Mouse (Mus musculus): ENCODE measurements around the gene Pcsk5. TPM values are rescaled to one million over a fixed set of nuclear protein-coding genes. Genes with fewer than 3 reads are reported as not detected.

The Pcsk5 gene
- total RNA-seq, 2 experiments from 2014 or later: 13.1 to 18.9 TPM

GRCm38 (mm10) chr19:17436651-17437050, 400.8 kb downstream of the Pcsk5 start:
- DNase-seq (ENCODE audit: low spot score in 2 of 2): no peak
- intact Hi-C loops (cut with DNase I): no loop called here

DNA sequence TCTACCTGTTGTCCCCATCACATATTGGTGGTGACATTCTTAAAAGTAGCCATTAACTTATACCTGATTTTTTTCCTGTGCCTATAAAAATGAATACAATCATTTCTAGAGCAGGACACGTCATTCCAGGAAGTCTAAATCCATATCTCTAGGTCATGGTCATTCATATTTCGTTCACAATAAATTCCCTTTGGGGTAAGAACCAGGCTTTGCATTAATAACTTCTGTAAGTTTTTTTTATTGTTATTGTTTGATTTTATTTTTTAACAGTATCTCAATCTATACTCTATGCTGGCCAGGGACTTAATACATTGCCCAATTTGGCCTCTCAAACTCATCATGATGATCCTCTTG, 408.9 kb downstream of the Pcsk5 start:
- intact Hi-C loops (cut with DNase I): no loop called here
- no peak for DNase-seq (ENCODE audit: low spot score in 2 of 2)

GRCm38 (mm10) chr19:17427824-17428560, 409.4 kb downstream of the Pcsk5 start:
- intact Hi-C loops (cut with DNase I): no loop called here
- DNase-seq (ENCODE audit: low spot score in 2 of 2): no peak

GRCm38 (mm10) chr19:17423306-17423705, 414.1 kb downstream of the Pcsk5 start:
- no peak for DNase-seq (ENCODE audit: low spot score in 2 of 2)
- intact Hi-C loops (cut with DNase I): no loop called here

DNA sequence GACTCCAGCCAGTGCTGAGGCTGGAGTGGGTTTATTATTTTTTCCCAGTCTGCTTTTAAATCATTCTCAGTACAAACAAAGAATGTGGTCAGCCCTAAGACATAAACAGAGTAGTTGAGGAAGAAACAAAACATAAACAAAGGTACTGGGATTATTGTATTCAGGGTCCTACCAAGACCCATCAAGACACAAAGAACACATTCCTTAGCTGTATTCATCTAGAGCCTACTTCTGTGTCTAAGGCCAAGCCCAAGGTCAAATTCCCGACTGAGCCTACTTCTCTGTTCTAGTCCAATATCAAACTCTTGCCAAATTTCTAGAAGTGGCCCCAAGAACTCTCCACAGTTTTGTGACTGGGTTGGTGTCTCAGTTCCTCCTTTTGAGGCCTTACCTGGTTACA, 419.6 kb downstream of the Pcsk5 start:
- DNase-seq (ENCODE audit: low spot score in 2 of 2): no peak
- intact Hi-C loops (cut with DNase I): no loop called here

- no peak for DNase-seq (ENCODE audit: low spot score in 2 of 2)
Measured at GRCm38 (mm10) chr19:17412915-17413459, 424.4 kb downstream of the Pcsk5 start.

DNA sequence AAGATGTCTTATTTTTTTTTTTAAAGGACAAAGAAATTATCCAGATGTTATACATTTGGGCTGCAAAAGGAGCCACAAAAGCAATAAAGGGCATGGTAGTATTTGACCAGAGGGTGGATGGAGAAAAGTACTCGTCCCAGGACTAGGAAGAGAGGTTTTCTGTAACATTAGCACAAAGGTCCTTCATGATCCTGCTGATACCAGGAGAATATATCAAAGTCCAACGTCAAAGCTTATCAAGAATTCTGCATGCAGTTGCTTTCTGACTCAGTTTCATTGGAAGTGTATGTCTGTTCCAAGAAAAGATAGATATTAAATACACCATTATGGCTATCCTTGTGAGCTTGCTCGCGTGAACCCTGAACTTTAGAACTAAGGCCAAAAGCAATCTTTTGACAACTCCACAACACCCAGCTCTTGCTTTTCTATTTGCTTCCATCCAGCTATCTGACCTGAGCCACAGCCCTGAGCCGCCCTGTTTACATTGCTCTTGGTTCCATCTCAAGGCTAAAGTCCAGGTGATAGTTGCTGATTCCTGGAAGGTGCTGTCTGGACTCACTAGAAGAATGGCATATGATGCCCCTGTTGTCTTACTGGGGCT, 426.9 kb downstream of the Pcsk5 start:
- no peak for DNase-seq (ENCODE audit: low spot score in 2 of 2)
- intact Hi-C loops (cut with DNase I): no loop called here

More at GRCm38 (mm10) chr19:17412915-17413459, 424.4 kb downstream of the Pcsk5 start:
- intact Hi-C loops (cut with DNase I): no loop called here

- DNase-seq (ENCODE audit: low spot score in 2 of 2): no peak
- intact Hi-C loops (cut with DNase I): no loop called here
Measured at GRCm38 (mm10) chr19:17409351-17409750, 428.1 kb downstream of the Pcsk5 start.

- intact Hi-C loops (cut with DNase I): no loop called here
- no peak for DNase-seq (ENCODE audit: low spot score in 2 of 2)
Measured at GRCm38 (mm10) chr19:17408591-17408990, 428.8 kb downstream of the Pcsk5 start.

- no peak for DNase-seq (ENCODE audit: low spot score in 2 of 2)
- intact Hi-C loops (cut with DNase I): no loop called here
Measured at GRCm38 (mm10) chr19:17406823-17407222, 430.6 kb downstream of the Pcsk5 start.

GRCm38 (mm10) chr19:17403175-17403574, 434.3 kb downstream of the Pcsk5 start:
- intact Hi-C loops (cut with DNase I): no loop called here
- no peak for DNase-seq (ENCODE audit: low spot score in 2 of 2)

- intact Hi-C loops (cut with DNase I): no loop called here
- DNase-seq (ENCODE audit: low spot score in 2 of 2): no peak
Measured at GRCm38 (mm10) chr19:17400571-17400970, 436.9 kb downstream of the Pcsk5 start.

DNA sequence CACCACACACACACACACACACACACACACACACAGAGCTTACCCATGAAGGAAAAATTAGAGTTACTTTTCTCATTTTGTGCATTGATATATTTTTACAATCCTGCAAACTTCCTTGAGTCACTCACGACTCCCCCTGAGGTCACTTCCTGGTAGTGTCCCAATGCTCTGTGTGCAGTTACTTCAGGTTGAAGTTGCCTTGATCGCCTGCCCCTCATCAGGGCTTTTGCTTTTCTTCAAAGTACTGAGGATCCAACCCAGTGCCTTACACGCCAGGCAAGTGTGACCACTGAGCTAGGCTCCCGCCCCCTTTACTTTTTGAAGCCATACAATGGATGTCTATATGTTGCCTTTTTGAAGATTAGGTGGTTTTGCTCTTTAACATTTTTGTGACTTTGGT, 437.5 kb downstream of the Pcsk5 start:
- intact Hi-C loops (cut with DNase I): no loop called here
- no peak for DNase-seq (ENCODE audit: low spot score in 2 of 2)

- intact Hi-C loops (cut with DNase I): no loop called here
- no peak for DNase-seq (ENCODE audit: low spot score in 2 of 2)
Measured at GRCm38 (mm10) chr19:17397922-17398321, 439.5 kb downstream of the Pcsk5 start.

GRCm38 (mm10) chr19:17396802-17397201, 440.6 kb downstream of the Pcsk5 start:
- intact Hi-C loops (cut with DNase I): no loop called here
- DNase-seq (ENCODE audit: low spot score in 2 of 2): no peak

DNA sequence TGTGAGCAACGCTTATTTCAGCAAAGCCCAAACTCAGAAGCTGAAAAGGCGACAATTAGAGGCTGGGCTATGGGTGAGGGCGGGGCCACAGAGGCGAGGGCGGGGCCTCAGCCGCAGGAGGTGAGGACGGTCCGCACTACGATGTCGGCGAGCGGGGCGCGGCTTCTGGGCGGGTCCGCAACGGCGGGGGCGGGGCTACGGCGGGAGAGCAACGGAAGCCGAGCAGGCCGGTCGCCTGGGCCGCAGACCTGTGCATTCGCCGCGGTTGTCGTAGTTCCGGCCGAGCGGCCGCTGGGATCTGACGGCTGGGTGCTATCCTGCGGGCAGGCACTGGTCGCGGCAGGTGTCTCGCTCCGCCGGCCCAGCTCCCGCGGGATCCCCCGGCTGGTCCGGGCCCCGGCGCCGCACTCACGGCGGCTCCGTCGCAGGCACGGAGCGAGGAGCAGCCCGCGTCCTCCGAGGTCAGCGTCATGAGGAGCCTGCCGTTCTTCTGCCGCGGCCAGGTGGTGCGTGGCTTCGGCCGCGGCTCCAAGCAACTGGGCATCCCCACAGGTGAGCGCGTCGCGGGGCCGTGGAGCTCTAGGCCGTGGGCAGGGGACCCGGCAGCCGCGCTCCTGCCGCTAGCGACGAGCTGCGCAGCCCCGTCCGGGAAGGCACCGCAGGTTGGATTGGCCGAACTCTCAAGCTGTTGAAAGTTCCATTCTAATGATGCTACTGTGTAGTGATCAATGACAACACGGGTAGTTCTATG, 443.4 kb downstream of the Pcsk5 start, which contains the start of gene Rfk:
TSS of gene Rfk (plus strand) at position 203 of the 751 bp plus-strand sequence.
- peak; percentile 83 to 92 for DNase-seq (ENCODE audit: low spot score in 2 of 2)
- intact Hi-C loops (cut with DNase I): no loop called here

DNA sequence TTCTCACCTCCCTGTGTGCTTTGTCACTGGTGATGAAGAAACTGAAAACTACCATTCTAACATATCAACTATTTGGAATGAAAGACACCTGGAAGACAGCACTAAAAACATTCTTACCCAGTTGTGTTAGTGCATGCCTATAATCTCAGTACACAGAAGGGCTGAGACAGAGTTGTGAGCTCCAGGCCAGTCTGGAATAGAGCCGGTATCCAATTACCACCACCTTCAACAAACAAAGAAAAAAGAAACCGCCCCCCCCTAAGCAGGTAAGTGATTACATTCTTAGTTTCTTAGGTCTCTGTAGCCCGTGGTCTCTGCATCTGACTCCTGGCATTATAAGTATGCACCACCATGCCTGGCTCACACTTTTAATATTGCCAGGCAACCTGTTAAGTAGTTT, 444.6 kb downstream of the Pcsk5 start:
- intact Hi-C loops (cut with DNase I): no loop called here
- DNase-seq (ENCODE audit: low spot score in 2 of 2): no peak

DNA sequence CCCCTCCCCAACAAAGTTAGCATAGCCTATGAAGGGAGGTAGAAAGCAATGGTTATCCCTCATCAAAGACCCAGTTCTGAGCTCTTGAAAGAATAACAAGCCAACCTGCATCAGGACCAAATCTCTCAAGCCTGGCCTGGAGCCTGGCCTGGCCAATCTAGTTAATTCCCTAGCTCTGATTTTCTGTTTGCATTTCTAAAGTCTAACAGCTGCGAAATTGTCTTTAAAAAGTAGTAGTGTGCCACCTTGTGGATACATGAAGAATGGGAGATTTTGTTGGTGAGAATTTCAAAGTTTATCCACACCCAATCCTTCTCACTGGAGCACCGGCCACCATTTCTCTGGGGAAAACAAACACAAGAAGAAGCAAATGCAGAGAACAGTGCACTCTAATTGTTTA, 449.0 kb downstream of the Pcsk5 start:
- peak; percentile 7 to 56 for DNase-seq (ENCODE audit: low spot score in 2 of 2)
- intact Hi-C loops (cut with DNase I): loop anchor here (1.0 to 10.0 kb wide), 4 partner anchors 154 to 574 kb away; partner anchors contain the start of gene Foxb2

GRCm38 (mm10) chr19:17386424-17386823, 451.0 kb downstream of the Pcsk5 start:
- intact Hi-C loops (cut with DNase I): loop anchor here (10.0 kb wide), 3 partner anchors 152 to 572 kb away; partner anchors contain the start of gene Foxb2
- no peak for DNase-seq (ENCODE audit: low spot score in 2 of 2)

GRCm38 (mm10) chr19:17385426-17385825, 452.0 kb downstream of the Pcsk5 start:
- no peak for DNase-seq (ENCODE audit: low spot score in 2 of 2)
- intact Hi-C loops (cut with DNase I): loop anchor here (10.0 kb wide), 3 partner anchors 151 to 571 kb away; partner anchors contain the start of gene Foxb2

Data from left cerebral cortex, postnatal 14 days (tissue).